Mouse (Mus musculus): ENCODE measurements around the gene Mast2.

The Mast2 gene

DNA sequence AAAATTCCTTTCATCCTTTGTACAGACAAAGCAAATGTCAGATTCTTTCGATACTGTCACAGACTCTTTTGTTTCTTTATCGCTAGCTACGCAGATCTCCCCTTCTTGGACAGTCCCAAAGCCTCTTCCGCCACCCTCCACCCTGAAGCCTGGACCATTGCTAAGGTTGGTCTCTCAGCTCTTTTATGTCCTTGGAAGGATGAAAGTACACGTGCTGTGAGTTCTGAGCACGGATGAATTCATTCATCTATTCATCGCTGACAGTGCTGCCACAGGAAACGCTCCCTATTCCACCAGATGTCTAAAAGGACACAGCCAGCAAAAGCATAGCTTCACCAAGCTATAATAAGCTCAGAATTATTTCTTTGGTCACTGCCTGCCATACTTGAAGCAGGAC lies 58.0 kb downstream of the Mast2 start:
- peak; percentile 26 for DNase-seq

DNA sequence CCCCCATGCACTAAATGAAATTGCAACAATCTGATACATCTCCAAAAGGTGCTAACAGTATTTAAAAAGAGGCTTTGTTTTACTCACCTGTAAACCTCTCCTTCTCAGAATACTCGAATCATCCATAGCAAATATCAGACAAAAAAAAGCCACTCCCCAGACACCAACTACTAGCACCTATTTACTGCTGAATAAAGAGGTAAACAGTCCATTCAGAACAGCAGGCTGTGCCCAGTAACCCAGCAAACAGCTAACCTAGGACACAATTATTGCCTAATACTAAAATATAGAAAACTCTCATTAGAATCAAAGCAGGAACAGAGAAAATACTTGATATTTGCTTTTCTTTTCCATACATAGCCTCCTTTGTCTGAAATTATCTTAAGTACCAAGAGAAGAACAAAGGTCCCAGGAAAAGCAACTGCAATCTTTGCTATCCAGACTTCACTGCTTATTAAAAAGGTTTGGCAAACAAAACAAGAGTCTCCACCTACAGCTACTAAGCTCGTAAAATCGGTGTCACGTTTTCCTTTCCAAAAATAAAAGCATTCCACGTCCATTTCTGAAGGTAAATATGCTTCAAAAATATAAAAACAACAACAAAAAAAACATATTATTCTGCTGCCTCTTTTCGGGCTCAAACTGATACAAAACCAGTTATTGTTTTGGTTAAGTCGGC lies 58.6 kb downstream of the Mast2 start:
- no peak for DNase-seq

DNA sequence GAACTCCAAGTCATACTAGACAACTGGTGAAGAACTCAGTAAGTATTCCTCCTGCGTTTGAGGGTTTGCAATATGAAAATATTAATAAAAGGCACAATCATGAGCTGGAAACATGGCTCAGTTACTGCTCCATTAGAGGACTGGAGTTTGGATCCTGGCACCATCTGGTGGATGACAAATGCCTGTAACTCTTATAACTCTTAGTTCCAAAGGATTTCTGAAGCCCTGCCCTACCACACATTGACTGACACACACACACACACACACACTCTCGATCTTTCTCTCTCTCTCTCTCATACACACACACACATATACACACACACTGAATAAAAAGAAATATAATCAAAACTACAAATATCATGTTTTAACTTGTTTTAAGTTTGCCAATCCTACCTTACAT lies 60.1 kb downstream of the Mast2 start:
- DNase-seq = peak; percentile 14

DNA sequence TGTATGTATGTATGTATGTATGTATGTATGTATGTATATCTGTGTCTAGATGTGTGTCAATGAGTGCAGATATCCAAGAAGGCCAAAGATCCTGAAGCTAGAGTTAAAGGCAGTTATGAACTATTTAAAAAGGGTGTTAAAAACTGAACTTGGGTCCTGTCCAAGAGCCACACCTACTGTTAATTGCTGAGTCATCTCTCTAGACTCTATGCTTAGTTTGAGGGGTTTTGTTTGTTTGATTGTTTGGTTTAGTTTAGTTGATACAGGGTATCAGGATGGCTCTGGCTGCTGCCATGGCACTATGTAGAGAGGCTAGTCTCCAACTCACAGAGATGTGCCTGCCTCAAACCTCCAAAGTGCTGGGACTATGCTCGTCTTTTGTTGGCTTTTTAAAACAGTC lies 61.3 kb downstream of the Mast2 start:
- no peak for DNase-seq

- no peak for DNase-seq
Observed at GRCm38 (mm10) chr4:116398051-116398450, 65.9 kb downstream of the Mast2 start.

DNA sequence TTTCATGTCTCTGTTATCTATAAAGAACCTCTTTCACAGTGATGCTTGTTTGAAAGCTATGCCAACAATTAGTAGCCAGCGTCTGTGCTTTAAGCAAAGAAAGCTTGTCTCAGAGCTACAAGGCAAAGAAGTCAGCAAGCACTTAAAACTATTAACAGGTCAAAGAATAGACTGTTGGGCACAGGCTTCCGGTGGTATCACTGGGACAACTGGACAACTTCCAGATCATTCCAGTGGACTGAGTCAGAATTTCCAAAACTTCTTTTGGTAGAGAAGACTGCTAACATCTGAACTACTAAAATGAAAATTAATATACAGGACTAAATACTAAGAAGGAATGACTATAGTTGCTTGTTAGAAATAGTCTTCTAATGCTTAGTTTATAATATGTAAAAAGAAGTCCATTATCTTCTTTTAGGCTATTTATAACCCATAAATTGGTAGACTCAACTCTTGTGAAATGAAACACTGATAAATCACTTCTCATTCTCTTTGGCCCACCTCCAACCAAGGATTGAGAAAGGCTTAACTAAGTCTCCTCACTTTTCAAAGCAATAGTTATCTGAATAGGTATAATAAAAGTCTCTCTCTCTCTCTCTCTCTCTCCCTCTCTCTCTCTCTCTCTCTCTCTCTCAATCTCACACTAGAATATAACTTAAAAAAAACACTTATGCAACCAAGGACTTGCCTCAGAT lies 85.9 kb downstream of the Mast2 start:
- no peak for DNase-seq

DNA sequence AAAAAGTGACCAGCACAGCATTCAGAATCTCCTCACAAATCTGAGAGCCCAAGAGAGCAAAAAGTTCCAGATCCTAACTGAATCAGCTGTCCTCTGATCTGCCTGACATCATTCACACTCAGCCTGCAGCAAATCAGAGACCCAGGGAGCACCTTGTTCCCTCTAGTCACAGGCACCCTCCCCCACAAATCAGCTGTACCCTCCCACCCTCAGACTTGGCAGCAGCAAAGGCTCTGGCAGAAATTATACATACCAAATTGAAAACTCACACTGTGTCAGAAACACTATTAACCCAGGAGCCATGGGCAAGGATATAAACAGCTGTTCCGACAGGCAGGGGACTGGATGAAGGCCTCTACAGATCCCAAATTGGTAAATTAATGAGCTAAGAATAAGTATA lies 92.3 kb downstream of the Mast2 start:
- DNase-seq = peak; percentile 29

DNA sequence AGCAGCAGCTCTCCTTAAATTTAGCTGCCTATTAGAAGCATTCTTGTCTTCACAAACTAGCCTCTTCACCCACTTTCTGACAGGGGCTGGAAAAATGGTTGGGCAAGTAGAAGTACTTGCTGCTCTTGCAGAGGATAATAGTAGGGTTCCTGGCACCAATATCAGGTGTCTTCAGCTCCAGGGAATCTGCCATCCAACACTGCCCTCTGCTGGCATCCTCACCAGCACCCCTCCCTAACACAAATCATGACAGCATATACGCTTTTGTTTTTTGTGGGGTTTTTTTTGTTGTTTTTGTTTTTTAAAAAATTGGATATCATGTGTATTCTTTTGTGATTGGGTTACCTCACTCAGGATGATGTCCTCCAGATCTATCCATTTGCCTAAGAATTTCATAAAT lies 105.9 kb downstream of the Mast2 start:
- no peak for DNase-seq

DNA sequence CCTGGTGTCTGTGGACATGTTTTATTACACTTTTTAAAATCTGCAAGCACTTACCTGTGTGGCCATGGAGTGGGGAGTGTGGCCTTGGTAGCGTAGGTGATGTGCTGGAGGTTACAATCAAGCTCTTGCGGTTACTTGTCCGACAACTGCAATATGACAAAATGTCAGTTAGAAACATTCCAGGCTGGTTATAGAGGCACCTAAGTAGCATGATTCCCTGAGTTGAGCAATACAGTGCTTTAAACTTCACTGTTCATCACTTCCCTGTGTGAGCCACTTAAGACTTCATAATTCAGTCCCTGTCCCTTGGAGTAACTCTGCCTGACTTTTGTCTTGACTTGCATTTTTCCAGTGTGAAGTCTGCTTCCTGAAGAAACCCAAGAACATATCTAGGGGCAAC lies 111.1 kb downstream of the Mast2 start:
- no peak for DNase-seq

DNA sequence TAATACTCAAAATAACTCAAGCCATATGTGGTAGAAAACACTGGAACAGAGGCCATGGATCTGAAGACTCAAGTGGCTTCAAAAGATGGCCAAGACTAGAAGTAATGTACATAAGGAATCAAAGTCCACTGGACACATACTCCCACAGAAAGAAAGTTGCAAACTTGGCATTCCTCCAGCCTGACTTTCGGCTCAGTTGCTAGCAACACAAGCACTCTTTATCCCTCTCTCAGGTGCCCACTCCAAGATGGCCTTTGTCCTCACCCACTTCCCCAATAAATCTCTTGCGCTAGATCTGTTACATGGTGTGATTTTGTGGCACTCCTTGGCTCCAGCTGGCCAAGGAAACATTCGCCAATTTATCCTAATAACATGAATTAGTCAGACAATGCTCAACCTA lies 111.5 kb downstream of the Mast2 start:
- DNase-seq = no peak

- peak; percentile 21 for DNase-seq
Observed at GRCm38 (mm10) chr4:116342119-116342518, 121.9 kb downstream of the Mast2 start.

DNA sequence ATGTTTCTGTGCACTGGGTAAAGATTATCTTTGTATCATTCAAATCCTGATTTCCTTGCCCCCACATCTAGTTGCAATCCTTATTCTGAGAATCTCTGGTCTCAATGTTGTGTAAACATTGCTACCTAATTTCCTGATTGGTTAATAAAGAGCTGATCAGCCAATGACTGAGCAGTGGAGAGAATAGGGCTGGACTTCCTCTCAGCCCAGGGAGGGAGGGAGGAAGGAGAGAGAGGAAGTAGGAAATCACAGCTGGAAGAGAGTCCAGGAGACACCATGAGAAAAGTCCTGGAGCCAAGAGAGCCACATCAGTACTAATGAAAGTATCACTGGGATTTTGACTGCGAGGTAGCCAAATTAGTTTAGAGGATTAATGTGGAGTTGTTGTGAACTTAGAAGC lies 127.7 kb downstream of the Mast2 start:
- no peak for DNase-seq

DNA sequence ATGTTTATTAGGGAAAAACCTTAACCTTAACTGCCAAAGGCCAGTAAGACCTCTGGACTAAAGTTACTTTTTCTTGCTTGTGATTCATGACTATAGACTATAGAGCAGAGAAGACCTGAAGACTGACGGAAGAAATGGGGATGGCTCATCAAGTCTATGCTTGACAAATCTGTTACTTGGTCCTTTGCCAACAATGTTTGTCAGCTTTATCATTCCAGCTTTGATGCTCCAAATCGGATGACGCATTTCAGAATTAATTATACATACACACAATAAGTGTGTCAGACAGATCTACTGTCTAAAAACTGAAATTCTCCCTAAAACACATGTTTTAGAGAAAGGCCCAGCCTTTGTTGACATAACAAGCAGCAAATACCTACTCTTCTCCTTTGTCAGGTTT lies 134.7 kb downstream of the Mast2 start:
- DNase-seq = no peak

DNA sequence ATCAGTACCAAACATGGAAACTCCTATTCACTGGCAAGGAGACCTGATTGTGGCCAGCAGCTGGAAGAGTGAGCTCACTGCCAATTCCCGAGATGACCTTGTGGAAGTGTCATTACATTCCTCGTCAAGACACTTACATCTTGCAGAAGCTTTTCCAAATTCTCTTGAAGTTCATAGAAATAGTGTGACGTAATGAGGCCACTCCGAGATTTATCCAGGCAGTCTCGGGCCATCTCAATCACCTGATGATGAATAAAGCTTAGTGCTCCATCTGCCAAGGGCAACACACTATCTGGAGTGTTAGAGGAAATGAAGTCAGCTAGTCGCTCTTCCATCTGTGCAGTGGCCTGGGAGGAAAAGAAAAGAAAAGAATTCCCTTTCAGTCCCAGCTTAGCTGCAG lies 141.9 kb downstream of the Mast2 start:
- DNase-seq = no peak

DNA sequence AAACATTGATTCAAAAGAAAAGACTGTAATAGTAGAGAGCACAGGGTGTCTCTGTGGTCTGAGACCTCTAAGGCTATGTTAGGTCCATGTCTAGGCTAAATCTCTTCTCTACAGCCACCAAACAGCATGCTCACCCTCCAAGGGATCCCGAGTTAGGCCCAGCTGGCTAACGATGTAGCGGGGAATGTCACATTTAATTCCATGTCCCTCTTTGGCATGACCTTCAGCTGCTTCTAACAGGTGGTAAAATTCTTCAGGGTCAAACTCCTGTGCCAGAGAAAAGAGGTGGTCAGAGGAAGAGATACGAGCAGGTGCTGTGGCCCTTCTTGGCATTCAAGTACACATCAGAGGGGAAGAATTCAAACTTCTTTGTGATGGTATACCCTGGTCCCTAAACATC lies 146.4 kb downstream of the Mast2 start:
- no peak for DNase-seq

- no peak for DNase-seq
Observed at GRCm38 (mm10) chr4:116304551-116304950, 159.4 kb downstream of the Mast2 start.

- no peak for DNase-seq
Observed at GRCm38 (mm10) chr4:116300878-116301355, 163.1 kb downstream of the Mast2 start.

GRCm38 (mm10) chr4:116293296-116293695 lies 170.7 kb downstream of the Mast2 start:
- DNase-seq = no peak

GRCm38 (mm10) chr4:116291561-116291960 lies 172.4 kb downstream of the Mast2 start:
- DNase-seq = peak; percentile 35

DNA sequence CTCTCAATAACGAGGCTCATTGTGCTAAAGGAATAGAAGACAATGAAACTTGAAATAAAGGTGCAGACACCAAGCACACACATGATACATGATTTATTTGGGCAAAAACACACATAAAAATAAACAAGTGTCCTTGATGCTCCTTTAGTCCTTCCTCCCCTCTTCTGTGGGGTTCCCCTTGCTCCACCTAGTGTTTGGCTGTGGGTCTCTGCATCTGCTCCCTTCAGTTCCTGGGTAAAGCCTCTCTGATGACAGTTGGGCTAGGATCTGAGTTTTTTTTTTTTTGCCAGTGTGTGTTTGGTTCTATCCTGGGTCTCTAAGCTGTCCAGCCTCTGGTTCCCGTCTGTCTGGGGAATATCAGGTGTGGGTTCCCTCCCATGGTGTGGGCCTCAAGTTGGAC lies 181.8 kb downstream of the Mast2 start:
- no peak for DNase-seq

DNA sequence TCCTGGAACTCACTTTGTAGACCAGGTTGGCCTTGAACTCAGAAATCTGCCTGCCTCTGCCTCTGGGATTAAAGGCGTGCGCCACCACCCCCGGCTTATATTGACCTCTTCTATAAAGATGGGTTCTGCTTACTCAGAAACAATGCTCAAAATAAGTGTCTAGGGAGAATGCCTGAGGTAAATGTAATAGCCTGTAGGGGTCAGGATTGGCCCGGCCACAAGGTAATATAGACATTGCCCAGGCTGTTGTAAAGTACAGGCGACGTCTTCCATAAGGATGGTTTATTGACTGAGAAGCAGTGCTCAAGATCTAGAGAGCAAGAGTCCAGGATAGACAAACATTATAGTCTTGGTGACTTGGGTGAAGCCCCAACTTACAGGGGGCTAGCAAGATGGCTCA lies 195.8 kb downstream of the Mast2 start:
- DNase-seq = no peak
